Mouse (Mus musculus): Measurements from ENCODE around the gene Syk. TPM values are rescaled to one million over a fixed set of nuclear protein-coding genes. Genes with fewer than 3 reads are reported as not detected.

Gene Syk
- polyA plus RNA-seq, 1 experiment from 2014 or later, result 7.9 TPM

- Histone ChIP-seq H3K27me3 (ENCODE audit: control insufficient read depth, insufficient read depth, low read length) (no peaks in the 10 kb centered on the region), H3K4me3 (ENCODE audit: low read length) (no peak overlapping the region), H3K27ac (ENCODE audit: low read length) (no peak overlapping the region), H3K9me3 (replicated peaks; ENCODE audit: control insufficient read depth, low read length) (no peaks in the 10 kb centered on the region), H3K4me2 (ENCODE audit: low read depth, low read length) (no peak overlapping the region), H3K36me3 (ENCODE audit: control insufficient read depth, insufficient read depth) (peaks cover 6% of the 10 kb centered on the region; the same call in 1 of the 2 replicates), H3K4me1 (ENCODE audit: control insufficient read depth, insufficient read depth, low read length) (no peaks in the 10 kb centered on the region; the same call in 1 of the 2 replicates), H3K9ac (ENCODE audit: low read length) (no peak overlapping the region)
- ATAC-seq (replicated peaks; ENCODE audit: extremely low read depth, insufficient read depth, low FRiP score), result no peak
- 58% methylated on average over 11 of the region's 11 CpGs for WGBS
Observed at GRCm38 (mm10) chr13:52617096-52617714, 34.2 kb downstream of the Syk start.

DNA sequence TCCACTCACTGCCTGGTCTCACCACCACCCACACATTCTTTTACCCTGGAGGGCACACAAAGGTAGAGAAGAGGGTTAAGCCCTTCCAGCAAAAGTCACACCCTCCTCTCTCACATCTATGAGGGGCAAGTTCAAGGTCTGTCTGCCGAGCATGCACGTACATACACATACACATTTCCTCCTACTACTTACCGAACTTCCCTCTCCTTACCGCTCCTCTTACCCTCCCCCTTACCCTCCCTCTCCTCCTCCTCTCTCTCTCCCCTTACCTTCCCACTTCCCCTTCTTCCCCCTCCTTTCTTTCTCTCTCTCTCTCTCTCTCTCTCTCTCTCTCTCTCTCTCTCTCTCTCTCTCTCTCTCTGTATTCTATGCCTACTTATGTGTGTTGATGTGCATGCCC, 35.6 kb downstream of the Syk start:
- Histone ChIP-seq H3K9me3 (replicated peaks; ENCODE audit: control insufficient read depth, low read length) (no peaks in the 10 kb centered on the region), H3K27me3 (ENCODE audit: control insufficient read depth, insufficient read depth, low read length) (no peaks in the 10 kb centered on the region), H3K9ac (ENCODE audit: low read length) (no peak overlapping the region), H3K4me3 (ENCODE audit: low read length) (no peak overlapping the region), H3K4me2 (ENCODE audit: low read depth, low read length) (no peak overlapping the region), H3K4me1 (ENCODE audit: control insufficient read depth, insufficient read depth, low read length) (peaks cover 1% of the 10 kb centered on the region), H3K36me3 (ENCODE audit: control insufficient read depth, insufficient read depth) (peaks cover 2% of the 10 kb centered on the region; the same call in 1 of the 2 replicates), H3K27ac (ENCODE audit: low read length) (no peak overlapping the region)
- ATAC-seq (replicated peaks; ENCODE audit: extremely low read depth, insufficient read depth, low FRiP score), result no peak
- WGBS, result 42% methylated on average over 4 of the region's 4 CpGs

- 66% methylated on average over 5 of the region's 5 CpGs for WGBS
- no peak overlapping the region for H3K9ac ChIP-seq (ENCODE audit: low read length)
- H3K27me3 ChIP-seq (ENCODE audit: control insufficient read depth, insufficient read depth, low read length), result no peaks in the 10 kb centered on the region
- peaks cover 5% of the 10 kb centered on the region for H3K4me1 ChIP-seq (ENCODE audit: control insufficient read depth, insufficient read depth, low read length)
- H3K36me3 ChIP-seq (ENCODE audit: control insufficient read depth, insufficient read depth), result peaks cover 2% of the 10 kb centered on the region; the same call in 1 of the 2 replicates
- H3K4me2 ChIP-seq (ENCODE audit: low read depth, low read length), result no peak overlapping the region
- no peak overlapping the region for H3K4me3 ChIP-seq (ENCODE audit: low read length)
- H3K27ac ChIP-seq (ENCODE audit: low read length), result no peak overlapping the region
- no peak for ATAC-seq (replicated peaks; ENCODE audit: extremely low read depth, insufficient read depth, low FRiP score)
- H3K9me3 ChIP-seq (replicated peaks; ENCODE audit: control insufficient read depth, low read length), result no peaks in the 10 kb centered on the region
Observed at GRCm38 (mm10) chr13:52619482-52619881, 36.5 kb downstream of the Syk start.

GRCm38 (mm10) chr13:52624038-52624437, 41.1 kb downstream of the Syk start:
- no peak overlapping the region for H3K4me2 ChIP-seq (ENCODE audit: low read depth, low read length)
- 48% methylated on average over 4 of the region's 4 CpGs for WGBS
- no peak overlapping the region for H3K9ac ChIP-seq (ENCODE audit: low read length)
- ATAC-seq (replicated peaks; ENCODE audit: extremely low read depth, insufficient read depth, low FRiP score), result no peak
- H3K27me3 ChIP-seq (ENCODE audit: control insufficient read depth, insufficient read depth, low read length), result no peaks in the 10 kb centered on the region
- peaks cover 6% of the 10 kb centered on the region; the same call in 1 of the 2 replicates for H3K36me3 ChIP-seq (ENCODE audit: control insufficient read depth, insufficient read depth)
- H3K4me3 ChIP-seq (ENCODE audit: low read length), result no peak overlapping the region
- no peak overlapping the region for H3K27ac ChIP-seq (ENCODE audit: low read length)
- H3K4me1 ChIP-seq (ENCODE audit: control insufficient read depth, insufficient read depth, low read length), result peaks cover 5% of the 10 kb centered on the region
- H3K9me3 ChIP-seq (replicated peaks; ENCODE audit: control insufficient read depth, low read length), result no peaks in the 10 kb centered on the region

- H3K9ac ChIP-seq (ENCODE audit: low read length), result no peak overlapping the region
- H3K4me2 ChIP-seq (ENCODE audit: low read depth, low read length), result no peak overlapping the region
- H3K27me3 ChIP-seq (ENCODE audit: control insufficient read depth, insufficient read depth, low read length), result no peaks in the 10 kb centered on the region
- H3K27ac ChIP-seq (ENCODE audit: low read length), result no peak overlapping the region
- no peak; the same call in 1 of the 2 replicates for ATAC-seq (replicated peaks; ENCODE audit: extremely low read depth, insufficient read depth, low FRiP score)
- H3K4me3 ChIP-seq (ENCODE audit: low read length), result no peak overlapping the region
- H3K36me3 ChIP-seq (ENCODE audit: control insufficient read depth, insufficient read depth), result peaks cover 7% of the 10 kb centered on the region; the same call in 1 of the 2 replicates
- no peaks in the 10 kb centered on the region for H3K9me3 ChIP-seq (replicated peaks; ENCODE audit: control insufficient read depth, low read length)
- H3K4me1 ChIP-seq (ENCODE audit: control insufficient read depth, insufficient read depth, low read length), result peaks cover 4% of the 10 kb centered on the region
- WGBS, result 34% methylated on average over 9 of the region's 9 CpGs
Observed at GRCm38 (mm10) chr13:52628602-52629001, 45.6 kb downstream of the Syk start.

GRCm38 (mm10) chr13:52631624-52632023, 48.7 kb downstream of the Syk start:
- WGBS, result 46% methylated on average over 4 of the region's 4 CpGs
- H3K4me2 ChIP-seq (ENCODE audit: low read depth, low read length), result no peak overlapping the region

DNA sequence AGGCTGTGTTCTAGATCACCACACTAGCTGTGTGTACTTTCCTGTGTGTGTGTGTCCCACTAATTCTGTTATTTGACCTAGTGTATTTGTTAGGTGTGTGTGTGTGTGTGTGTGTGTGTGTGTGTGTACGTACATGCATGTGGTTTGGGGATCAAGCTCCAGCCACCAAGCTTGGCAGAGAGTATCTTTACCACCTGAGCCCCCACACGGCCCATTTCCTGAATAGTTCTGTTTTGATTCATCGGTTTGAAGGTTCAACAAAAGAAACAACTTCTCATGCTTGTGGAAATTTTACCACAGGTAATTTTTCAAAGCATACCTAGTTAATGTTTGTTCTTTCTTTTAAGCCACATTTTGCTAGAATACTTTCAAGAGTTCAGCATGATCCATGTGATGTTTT, 52.5 kb downstream of the Syk start:
- Histone ChIP-seq H3K4me2 (ENCODE audit: low read depth, low read length) (no peak overlapping the region), H3K4me1 (ENCODE audit: control insufficient read depth, insufficient read depth, low read length) (no peaks in the 10 kb centered on the region), H3K36me3 (ENCODE audit: control insufficient read depth, insufficient read depth) (peaks cover 10% of the 10 kb centered on the region; the same call in 1 of the 2 replicates), H3K9me3 (replicated peaks; ENCODE audit: control insufficient read depth, low read length) (no peaks in the 10 kb centered on the region), H3K27me3 (ENCODE audit: control insufficient read depth, insufficient read depth, low read length) (no peaks in the 10 kb centered on the region), H3K27ac (ENCODE audit: low read length) (no peak overlapping the region), H3K4me3 (ENCODE audit: low read length) (no peak overlapping the region), H3K9ac (ENCODE audit: low read length) (no peak overlapping the region)
- 71% methylated on average over 3 of the region's 3 CpGs for WGBS
- ATAC-seq (replicated peaks; ENCODE audit: extremely low read depth, insufficient read depth, low FRiP score), result no peak

More at GRCm38 (mm10) chr13:52631624-52632023, 48.7 kb downstream of the Syk start:
- no peak for ATAC-seq (replicated peaks; ENCODE audit: extremely low read depth, insufficient read depth, low FRiP score)
- H3K36me3 ChIP-seq (ENCODE audit: control insufficient read depth, insufficient read depth), result peaks cover 7% of the 10 kb centered on the region; the same call in 1 of the 2 replicates
- no peaks in the 10 kb centered on the region for H3K9me3 ChIP-seq (replicated peaks; ENCODE audit: control insufficient read depth, low read length)
- H3K4me3 ChIP-seq (ENCODE audit: low read length), result no peak overlapping the region
- H3K27me3 ChIP-seq (ENCODE audit: control insufficient read depth, insufficient read depth, low read length), result no peaks in the 10 kb centered on the region
- H3K9ac ChIP-seq (ENCODE audit: low read length), result no peak overlapping the region
- H3K27ac ChIP-seq (ENCODE audit: low read length), result no peak overlapping the region
- H3K4me1 ChIP-seq (ENCODE audit: control insufficient read depth, insufficient read depth, low read length), result no peaks in the 10 kb centered on the region

DNA sequence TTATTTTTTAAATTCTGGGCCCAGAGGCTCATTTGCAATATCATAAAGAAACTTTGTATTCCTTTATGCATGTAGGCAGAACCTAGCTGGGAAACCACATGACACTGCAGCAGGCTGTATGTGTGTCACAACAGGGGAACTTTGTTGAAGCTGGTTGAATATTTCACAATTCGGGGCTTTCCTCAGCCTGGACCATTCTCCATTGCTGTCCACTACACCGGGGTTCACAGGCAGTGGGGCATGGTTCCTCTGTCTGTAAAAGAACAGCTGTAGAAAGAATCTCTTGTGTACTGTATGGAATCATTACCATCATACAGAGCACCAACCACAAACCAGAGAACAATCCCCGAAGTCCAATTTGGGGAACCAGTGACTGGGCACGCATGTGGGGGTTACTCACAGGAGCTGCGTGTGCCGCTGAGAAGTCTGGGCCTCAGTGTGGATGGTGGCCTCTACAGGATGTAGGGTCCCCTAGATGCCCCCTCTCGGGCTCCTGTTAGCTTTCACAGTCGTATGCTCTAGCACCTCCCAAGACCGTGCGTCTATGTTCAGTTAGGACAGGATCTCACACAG, 53.3 kb downstream of the Syk start:
- H3K4me1 ChIP-seq (ENCODE audit: control insufficient read depth, insufficient read depth, low read length), result no peaks in the 10 kb centered on the region
- H3K4me3 ChIP-seq (ENCODE audit: low read length), result no peak overlapping the region
- H3K27me3 ChIP-seq (ENCODE audit: control insufficient read depth, insufficient read depth, low read length), result no peaks in the 10 kb centered on the region
- ATAC-seq (replicated peaks; ENCODE audit: extremely low read depth, insufficient read depth, low FRiP score), result no peak
- 91% methylated on average over 10 of the region's 10 CpGs for WGBS
- peaks cover 10% of the 10 kb centered on the region; the same call in 1 of the 2 replicates for H3K36me3 ChIP-seq (ENCODE audit: control insufficient read depth, insufficient read depth)
- H3K27ac ChIP-seq (ENCODE audit: low read length), result no peak overlapping the region
- no peaks in the 10 kb centered on the region for H3K9me3 ChIP-seq (replicated peaks; ENCODE audit: control insufficient read depth, low read length)
- no peak overlapping the region for H3K4me2 ChIP-seq (ENCODE audit: low read depth, low read length)
- no peak overlapping the region for H3K9ac ChIP-seq (ENCODE audit: low read length)

GRCm38 (mm10) chr13:52646566-52646965, 63.6 kb downstream of the Syk start:
- Histone ChIP-seq H3K27ac (ENCODE audit: low read length) (no peak overlapping the region), H3K9ac (ENCODE audit: low read length) (no peak overlapping the region), H3K4me1 (ENCODE audit: control insufficient read depth, insufficient read depth, low read length) (no peaks in the 10 kb centered on the region), H3K27me3 (ENCODE audit: control insufficient read depth, insufficient read depth, low read length) (no peaks in the 10 kb centered on the region), H3K9me3 (replicated peaks; ENCODE audit: control insufficient read depth, low read length) (no peaks in the 10 kb centered on the region), H3K4me2 (ENCODE audit: low read depth, low read length) (no peak overlapping the region), H3K36me3 (ENCODE audit: control insufficient read depth, insufficient read depth) (0 out of 2 replicates have a peak, but pooled peaks cover 10% of the 10 kb centered on the region), H3K4me3 (ENCODE audit: low read length) (no peak overlapping the region)
- WGBS, result 80% methylated on average over 3 of the region's 3 CpGs
- ATAC-seq (replicated peaks; ENCODE audit: extremely low read depth, insufficient read depth, low FRiP score), result no peak

All from heart, embryonic 16.5 days (tissue).